Mouse (Mus musculus) forebrain, embryonic 12.5 days (tissue): ENCODE results near the gene Elfn2. TPM values are rescaled to one million over a fixed set of nuclear protein-coding genes. Genes with fewer than 3 reads are reported as not detected.

Experiments used
- ATAC-seq: fragments of 200-750 bp; cut with Nextera tagmentation; 2 replicates; pipeline ENCODE4 v1.8.0; 2017; ENCODE audit warnings: moderate TSS enrichment; ENCODE audit not compliant: low FRiP score
- H3K27ac ChIP-seq: fragments of 300-500 bp; sonication (generic); 2 replicates; pipeline ENCODE4 v1.5.1; 2016; ENCODE audit warnings: mild to moderate bottlenecking
- H3K27me3 ChIP-seq: fragments of 300-500 bp; sonication (generic); 2 replicates; pipeline ENCODE4 v1.6.1; 2016; ENCODE audit warnings: mild to moderate bottlenecking
- H3K36me3 ChIP-seq: fragments of 300-500 bp; sonication (generic); replicated peaks from 2 replicates; pipeline ENCODE4 v1.6.1; 2016; ENCODE audit warnings: mild to moderate bottlenecking
- H3K4me1 ChIP-seq: fragments of 300-500 bp; sonication (generic); 2 replicates; pipeline ENCODE4 v1.6.1; 2016
- H3K4me2 ChIP-seq: fragments of 300-500 bp; sonication (generic); 2 replicates; pipeline ENCODE4 v1.6.1; 2016; ENCODE audit warnings: mild to moderate bottlenecking, moderate library complexity
- H3K4me3 ChIP-seq: fragments of 300-500 bp; sonication (generic); replicated peaks from 2 replicates; pipeline ENCODE4 v1.5.1; 2016; ENCODE audit warnings: mild to moderate bottlenecking
- H3K9ac ChIP-seq: fragments of 300-500 bp; sonication (generic); 2 replicates; pipeline ENCODE4 v1.6.1; 2016; ENCODE audit warnings: mild to moderate bottlenecking
- H3K9me3 ChIP-seq: fragments of 300-500 bp; sonication (generic); 2 replicates; pipeline ENCODE4 v1.6.1; 2016
- WGBS: fragments of 180-500 bp; shearing (Covaris S2); methylation state at CpG from one replicate; pipeline ENCODE4 v1.1.7; 2016; 5-methylcytosine and 5-hydroxymethylcytosine counted together
- polyA plus RNA-seq: library from polyadenylated mRNA; unstranded; fragments of >200 nt; fragmentation: Nextera tagmentation; extraction: Ambion mirVana; gene quantifications from 2 replicates; pipeline ENCODE4 v1.2.1, GENCODE M21; 2016

Gene Elfn2
- polyA plus RNA-seq, 1 experiment from 2014 or later: 1.2 TPM

GRCm38 (mm10) chr15:78632387-78632786 is 86.2 kb downstream of the Elfn2 start:
- no peak overlapping the region for H3K4me3 ChIP-seq
- peak overlapping the region; percentile 39; the same call in 1 of the 2 replicates for H3K27ac ChIP-seq
- no peaks in the 10 kb centered on the region for H3K9me3 ChIP-seq
- ATAC-seq: 0 out of 2 replicates have a peak, but pooled peaks have one; percentile 30
- H3K27me3 ChIP-seq: 0 out of 2 replicates have a peak, but pooled peaks cover 3% of the 10 kb centered on the region
- H3K4me1 ChIP-seq: peaks cover 61% of the 10 kb centered on the region
- WGBS: 37% methylated on average over 2 of the region's 2 CpGs
- H3K4me2 ChIP-seq: no peak overlapping the region
- H3K9ac ChIP-seq: no peak overlapping the region
- no peaks in the 10 kb centered on the region for H3K36me3 ChIP-seq

DNA sequence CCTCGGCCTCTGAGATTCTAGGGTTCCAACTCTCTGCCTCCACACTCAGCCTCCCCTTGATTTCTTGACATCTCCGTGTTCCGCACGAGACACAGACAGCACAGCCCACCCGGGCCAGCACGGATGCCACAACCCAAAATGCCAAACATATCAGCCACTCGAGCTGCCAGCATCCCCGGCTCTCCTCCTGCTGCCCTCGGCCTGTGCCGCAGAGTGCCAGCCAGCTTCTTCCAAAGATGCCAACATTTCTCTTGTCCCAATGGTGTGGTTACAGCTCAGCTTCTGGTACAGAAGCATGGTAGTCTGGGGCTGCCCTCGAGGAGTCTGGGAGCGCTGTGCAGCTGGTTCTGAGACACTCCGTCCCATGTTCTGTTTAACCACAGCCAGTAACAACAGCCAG is 92.3 kb downstream of the Elfn2 start:
- no peak for ATAC-seq
- Histone ChIP-seq H3K9ac (no peak overlapping the region), H3K4me1 (peaks cover 14% of the 10 kb centered on the region), H3K4me3 (no peak overlapping the region), H3K27me3 (peaks cover 11% of the 10 kb centered on the region), H3K36me3 (no peaks in the 10 kb centered on the region), H3K4me2 (no peak overlapping the region), H3K9me3 (no peaks in the 10 kb centered on the region), H3K27ac (no peak overlapping the region)
- WGBS: 88% methylated on average over 13 of the region's 13 CpGs

- Histone ChIP-seq H3K27me3 (peaks cover 17% of the 10 kb centered on the region), H3K36me3 (no peaks in the 10 kb centered on the region), H3K4me1 (peaks cover 7% of the 10 kb centered on the region; the same call in 1 of the 2 replicates), H3K4me3 (no peak overlapping the region), H3K4me2 (no peak overlapping the region), H3K9me3 (no peaks in the 10 kb centered on the region), H3K9ac (no peak overlapping the region), H3K27ac (peak overlapping the region; percentile 36; the same call in 1 of the 2 replicates)
- 78% methylated on average over 3 of the region's 3 CpGs for WGBS
- no peak for ATAC-seq
These were observed 93.6 kb downstream of the Elfn2 start for GRCm38 (mm10) chr15:78624961-78625360.

DNA sequence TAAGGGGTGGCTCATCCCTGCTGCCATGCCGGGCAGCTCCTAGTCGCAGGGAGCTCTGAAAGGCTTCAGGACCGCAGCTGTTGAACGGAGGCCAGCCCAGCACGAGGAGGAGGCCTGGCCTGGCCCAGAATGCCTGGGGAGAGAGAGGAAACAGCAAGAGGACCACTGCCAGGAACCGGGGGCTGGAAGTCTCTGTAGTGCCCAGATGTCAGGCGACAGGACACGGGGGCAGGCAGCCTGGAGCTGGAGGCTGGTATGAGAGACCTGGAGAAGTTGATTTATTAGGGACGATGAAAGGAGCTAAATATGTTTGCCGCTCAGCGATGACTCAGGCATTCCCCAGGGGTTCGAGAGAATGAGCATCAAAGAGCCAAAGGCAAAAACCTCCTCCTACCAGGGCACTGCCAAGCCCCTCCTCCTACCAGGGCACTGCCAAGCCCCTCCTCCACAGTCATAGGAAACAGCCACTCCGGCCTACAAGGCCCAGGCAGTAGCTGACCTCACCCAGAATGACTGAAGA is 94.1 kb downstream of the Elfn2 start:
- Histone ChIP-seq H3K27me3 (peaks cover 17% of the 10 kb centered on the region), H3K4me3 (no peak overlapping the region), H3K4me1 (peaks cover 7% of the 10 kb centered on the region; the same call in 1 of the 2 replicates), H3K9ac (no peak overlapping the region), H3K27ac (peak overlapping the region; percentile 36; the same call in 1 of the 2 replicates), H3K36me3 (no peaks in the 10 kb centered on the region), H3K9me3 (no peaks in the 10 kb centered on the region), H3K4me2 (no peak overlapping the region)
- no peak for ATAC-seq
- WGBS: 62% methylated on average over 13 of the region's 13 CpGs

DNA sequence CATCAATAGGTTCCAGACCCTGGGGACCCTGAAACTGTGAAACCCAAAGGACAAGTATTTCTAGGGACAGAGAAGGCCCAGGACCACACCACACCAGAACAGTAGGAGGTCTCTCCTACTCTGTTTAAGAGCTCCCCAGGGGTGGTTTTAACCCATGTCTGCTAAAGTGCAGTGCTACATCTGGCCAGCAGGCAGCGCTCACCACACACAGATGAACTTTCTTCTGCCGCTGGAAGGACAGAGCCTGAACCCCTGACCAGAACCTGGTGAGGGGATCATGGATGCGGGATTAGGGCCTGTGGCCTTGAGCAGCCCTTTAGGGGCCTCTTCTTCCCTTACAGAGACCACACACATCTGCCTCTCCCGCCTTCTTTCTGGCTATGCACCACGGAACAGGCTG is 95.1 kb downstream of the Elfn2 start:
- Histone ChIP-seq H3K4me1 (peaks cover 7% of the 10 kb centered on the region; the same call in 1 of the 2 replicates), H3K27me3 (peaks cover 14% of the 10 kb centered on the region), H3K36me3 (no peaks in the 10 kb centered on the region), H3K9ac (no peak overlapping the region), H3K9me3 (no peaks in the 10 kb centered on the region), H3K4me3 (no peak overlapping the region), H3K4me2 (no peak overlapping the region), H3K27ac (no peak overlapping the region)
- WGBS: 5% methylated on average over 5 of the region's 5 CpGs
- ATAC-seq: peak; percentile 58; the same call in 1 of the 2 replicates

Other genes starting within 250 kb of the Elfn2 start
- not detected in 2 replicates for gene Il2rb, start 223.5 kb downstream of the Elfn2 start, polyA plus RNA-seq
- 6.2 and 7.6 TPM in 2 replicates for gene C1qtnf6, start 187.4 kb downstream of the Elfn2 start, polyA plus RNA-seq
- gene Sstr3, start 174.1 kb downstream of the Elfn2 start, polyA plus RNA-seq: 0.32 and 0.35 TPM in 2 replicates
- gene Rac2, start 146.0 kb downstream of the Elfn2 start, polyA plus RNA-seq: 2.6 and 4.6 TPM in 2 replicates
- gene Cyth4, start 121.7 kb downstream of the Elfn2 start, polyA plus RNA-seq: 3.5 and 4.5 TPM in 2 replicates
- gene Mfng, start 54.7 kb upstream of the Elfn2 start, polyA plus RNA-seq: 137 and 147 TPM in 2 replicates
- 2.0 and 2.1 TPM in 2 replicates for gene Card10, start 84.3 kb upstream of the Elfn2 start, polyA plus RNA-seq
- 7.7 and 8.4 TPM in 2 replicates for gene Cdc42ep1, start 123.9 kb upstream of the Elfn2 start, polyA plus RNA-seq
- gene Lgals2, start 136.8 kb upstream of the Elfn2 start, polyA plus RNA-seq: not detected in 2 replicates
- gene Gga1, start 158.4 kb upstream of the Elfn2 start, polyA plus RNA-seq: 53.6 and 56.4 TPM in 2 replicates
- 0.18 TPM in 1 of 2 replicates, not detected in the other for gene Gm49510, start 180.9 kb upstream of the Elfn2 start, polyA plus RNA-seq
- gene Sh3bp1, start 181.0 kb upstream of the Elfn2 start, polyA plus RNA-seq: 10.3 TPM in 2 replicates
- 51.7 and 53.6 TPM in 2 replicates for gene Pdxp, start 195.1 kb upstream of the Elfn2 start, polyA plus RNA-seq
- gene Lgals1, start 208.0 kb upstream of the Elfn2 start, polyA plus RNA-seq: 216 and 321 TPM in 2 replicates
- 53.5 and 56.4 TPM in 2 replicates for gene Nol12, start 216.2 kb upstream of the Elfn2 start, polyA plus RNA-seq
- gene Triobp, start 229.0 kb upstream of the Elfn2 start, polyA plus RNA-seq: 40.4 and 46.9 TPM in 2 replicates